ENCODE assay signal across 8 mouse cellular contexts in the genomic region with DNA sequence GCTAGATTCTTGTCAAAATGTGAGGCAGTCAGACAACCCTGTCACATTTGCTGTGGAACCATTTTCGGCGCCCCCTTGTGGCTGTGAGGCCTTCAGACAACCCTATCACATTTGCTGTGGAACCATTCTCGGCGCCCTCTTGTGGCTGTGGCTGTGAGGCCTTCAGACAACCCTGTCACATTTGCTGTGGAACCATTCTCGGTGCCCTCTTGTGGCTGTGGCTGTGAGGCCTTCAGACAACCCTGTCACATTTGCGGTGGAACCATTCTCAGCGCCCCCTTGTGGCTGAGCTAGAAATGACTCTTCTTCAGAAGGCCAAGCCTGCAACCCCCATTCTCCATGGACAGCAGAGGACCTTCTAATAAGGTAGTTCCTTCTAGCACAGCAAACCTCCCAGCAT. TPM values are rescaled to one million over a fixed set of nuclear protein-coding genes. Genes with fewer than 3 reads are reported as not detected.
A peak's percentile ranks its signal among the peaks of the same experiment; 100 is the strongest.
DNase-seq lines count a peak whose midpoint lies in the region; ATAC-seq and TF ChIP-seq lines count a peak whose summit lies in the region.

No protein-coding gene starts in this region.

- intact Hi-C loops in left cerebral cortex, adult 2 months (cut with DNase I), result loop anchor here (1.0 to 5.0 kb wide), 2 partner anchors 44 to 409 kb away; no protein-coding TSS in a partner anchor

- DNase-seq in R1 (ENCODE audit: low read depth, low spot score), result peak; percentile 98
- peak; percentile 97 to 99 for DNase-seq in cerebellum, postnatal 14 days
- DNase-seq in frontal cortex, postnatal 36 days (ENCODE audit: low spot score in 2 of 2), result peak; percentile 93 to 97
- DNase-seq in hindlimb bud, embryonic 11.5 days (ENCODE audit: extremely low spot score, low read depth, low spot score), result peak; percentile 87
- peak; percentile 90 to 93 for DNase-seq in left cerebral cortex, adult 2 months (ENCODE audit: extremely low spot score in 1 of 2, low spot score in 2 of 2)
- peak; percentile 97 for DNase-seq in right cerebral cortex, postnatal 14 days
- DNase-seq in urinary bladder, postnatal 25 days (ENCODE audit: low spot score), result peak; percentile 97

- peak; percentile 86 for ATAC-seq in megakaryocyte progenitor cell, adult 5-6 weeks (replicated peaks; ENCODE audit: poor library complexity)

- no peak; the same call in none of the 2 replicates for TF ChIP-seq CTCF in left cerebral cortex, adult 2 months (IDR thresholded peaks at IDR 0.05)

- H3K4me3 ChIP-seq in left cerebral cortex, adult 2 months, result no peak overlapping the region

- no peak overlapping the region for H3K27ac ChIP-seq in left cerebral cortex, adult 2 months

RNA-seq across cellular contexts. Expression of gene Uvrag, which starts 10.4 kb away (rescaled TPM):
- total RNA-seq in left cerebral cortex, adult 2 months (2021), result 10 to 100 TPM; 47.6 to 68.3 TPM
- 22.6 and 24.6 TPM in 2 replicates for total RNA-seq in megakaryocyte progenitor cell, adult 5-6 weeks (2015)
- total RNA-seq in megakaryocyte progenitor cell, adult 5-6 weeks (2017), result 33.9 TPM in 2 replicates

RNA-seq across cellular contexts. Expression of gene Dgat2, which starts 31.2 kb away (rescaled TPM):
- 10 to 100 TPM; 55.7 to 57.8 TPM for total RNA-seq in left cerebral cortex, adult 2 months (2021)
- total RNA-seq in megakaryocyte progenitor cell, adult 5-6 weeks (2015), result 11.4 and 12.2 TPM in 2 replicates
- 8.5 and 12.2 TPM in 2 replicates for total RNA-seq in megakaryocyte progenitor cell, adult 5-6 weeks (2017)

Comparison
In these comparisons a context has a peak if more than half of its experiments do, and no peak if none do; other contexts are left out.
1. RNA of gene Dgat2, which starts 31.2 kb away (total RNA-seq): 55.7 to 57.8 TPM in left cerebral cortex, adult 2 months; 8.5 to 12.2 TPM in megakaryocyte progenitor cell, adult 5-6 weeks; every median in the first group is over 4 times any median in the second.
2. Peak in every context shown above with its lines, with median percentiles within 50 percentile points of each other: DNase-seq.